Mouse (Mus musculus) olfactory bulb, adult 2 months (tissue): Measurements from ENCODE around the gene Rflna.

ENCODE experiments used
- CTCF ChIP-seq: fragments of 200-500 bp; IDR thresholded peaks from 2 replicates; pipeline ENCODE4 v1.5.1; 2012; ENCODE audit warnings: low read depth, mild to moderate bottlenecking, low read length, moderate library complexity; ENCODE audit not compliant: insufficient read depth
- POLR2A ChIP-seq: fragments of 200-500 bp; IDR thresholded peaks from 2 replicates; pipeline ENCODE4 v1.6.1; 2012; ENCODE audit warnings: mild to moderate bottlenecking, low read depth, low read length, moderate library complexity; ENCODE audit not compliant: insufficient read depth

GRCm38 (mm10) chr5:125045202-125045601 lies 42.2 kb downstream of the Rflna start:
- TF ChIP-seq CTCF (no peak), POLR2A (no peak)
